Mouse (Mus musculus) layer of hippocampus, adult 11-12 months (tissue): Measurements from ENCODE around the gene Hist1h2bm.
"Not testable (repeated sequence)": the region's sequence is repeated elsewhere in the genome, so short reads cannot be mapped to it uniquely, and the experiment has no call there.

ENCODE experiments used
- DNase-seq: peaks from one replicate; pipeline ENCODE4 v3.0.0; 2022; ENCODE audit warnings: low spot score

The Hist1h2bm gene

DNA sequence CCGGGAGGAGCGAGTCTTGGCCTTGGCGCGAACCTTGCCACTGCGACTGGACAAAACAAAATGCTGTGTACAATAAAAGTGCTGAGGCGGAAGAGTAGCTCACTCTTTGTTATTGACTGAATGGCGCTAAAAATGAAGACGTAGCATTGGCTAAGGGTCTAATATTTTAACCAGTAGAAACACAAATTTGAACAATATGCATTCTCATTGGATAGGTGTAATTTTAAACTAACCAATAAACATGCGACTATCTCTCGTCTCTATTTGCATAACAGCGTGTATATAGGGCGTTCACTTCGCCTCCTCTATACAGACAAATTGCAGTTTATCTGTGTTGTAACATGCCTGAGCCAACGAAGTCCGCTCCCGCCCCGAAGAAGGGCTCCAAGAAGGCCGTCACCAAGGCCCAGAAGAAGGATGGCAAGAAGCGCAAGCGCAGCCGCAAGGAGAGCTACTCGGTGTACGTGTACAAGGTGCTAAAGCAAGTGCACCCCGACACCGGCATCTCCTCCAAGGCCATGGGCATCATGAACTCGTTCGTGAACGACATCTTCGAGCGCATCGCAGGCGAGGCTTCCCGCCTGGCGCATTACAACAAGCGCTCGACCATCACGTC lies at the start of gene Hist1h2bm:
Gene Hist1h2bm, plus strand, starts transcription at position 288 of the 616 bp plus-strand sequence.
- DNase-seq, result peak; percentile 70

DNA sequence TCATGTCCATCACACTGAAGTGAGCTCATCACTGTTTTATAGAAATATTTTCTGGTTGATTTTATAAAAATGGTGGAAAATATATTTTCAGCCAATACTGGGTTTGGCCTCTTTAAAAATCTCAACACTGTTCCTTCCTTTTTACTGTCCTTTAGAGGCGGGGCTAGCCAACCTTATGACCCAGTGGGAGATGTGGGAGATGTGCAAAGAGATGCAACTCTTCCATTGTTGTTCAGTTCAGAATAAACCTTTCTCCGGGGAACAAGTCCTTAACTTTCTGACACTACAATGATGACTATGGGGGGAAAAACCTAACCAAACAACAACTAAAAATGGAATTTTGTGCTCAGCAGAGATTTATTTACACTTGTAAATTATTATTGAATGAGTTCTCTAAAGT lies 44.5 kb upstream of the Hist1h2bm start, which contains the start of gene Olfr1360:
Gene Olfr1360, minus strand, starts transcription at position 101 of the 400 bp plus-strand sequence.
- no peak for DNase-seq

DNA sequence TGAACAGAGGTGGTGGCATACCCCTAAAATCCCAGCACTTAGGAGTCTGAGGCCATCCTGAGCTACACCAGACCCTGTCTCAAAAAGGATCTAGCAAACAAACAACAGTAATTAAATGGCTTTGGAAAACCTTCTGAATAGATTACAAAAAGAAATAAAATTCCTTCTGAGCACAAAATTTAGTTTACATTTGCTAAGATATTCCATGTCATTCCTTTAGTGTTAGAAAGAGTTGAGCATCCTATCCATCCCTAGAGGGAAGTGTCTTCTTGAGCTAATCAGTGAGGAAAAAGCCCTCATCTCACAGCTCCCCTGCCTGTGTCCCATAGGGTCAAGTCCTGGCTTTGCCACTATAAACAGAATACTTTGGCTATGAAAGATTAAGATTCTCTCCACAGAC lies 24.0 kb upstream of the Hist1h2bm start, which contains the start of gene Olfr1359:
Gene Olfr1359, plus strand, starts transcription at position 301 of the 400 bp plus-strand sequence.
- no peak for DNase-seq

DNA sequence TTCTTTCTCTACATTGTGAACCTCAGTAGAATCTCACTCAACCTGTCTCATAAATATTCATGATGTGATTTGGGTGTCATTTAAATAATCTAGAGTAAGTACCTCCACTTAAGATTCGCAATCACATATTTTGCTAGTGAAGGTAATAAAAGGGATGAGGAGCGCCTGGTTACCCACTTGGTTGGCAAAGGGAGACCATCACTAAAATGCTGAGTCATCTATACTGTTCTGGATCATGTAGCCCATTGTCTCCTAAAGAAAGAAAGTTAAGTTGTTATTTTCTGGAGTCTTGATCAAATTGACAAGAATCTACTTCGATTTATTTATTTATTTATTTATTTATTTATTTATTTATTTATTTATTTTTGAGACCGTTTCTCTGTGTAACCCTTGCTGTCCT lies 15.2 kb upstream of the Hist1h2bm start:
- DNase-seq, result no peak

DNA sequence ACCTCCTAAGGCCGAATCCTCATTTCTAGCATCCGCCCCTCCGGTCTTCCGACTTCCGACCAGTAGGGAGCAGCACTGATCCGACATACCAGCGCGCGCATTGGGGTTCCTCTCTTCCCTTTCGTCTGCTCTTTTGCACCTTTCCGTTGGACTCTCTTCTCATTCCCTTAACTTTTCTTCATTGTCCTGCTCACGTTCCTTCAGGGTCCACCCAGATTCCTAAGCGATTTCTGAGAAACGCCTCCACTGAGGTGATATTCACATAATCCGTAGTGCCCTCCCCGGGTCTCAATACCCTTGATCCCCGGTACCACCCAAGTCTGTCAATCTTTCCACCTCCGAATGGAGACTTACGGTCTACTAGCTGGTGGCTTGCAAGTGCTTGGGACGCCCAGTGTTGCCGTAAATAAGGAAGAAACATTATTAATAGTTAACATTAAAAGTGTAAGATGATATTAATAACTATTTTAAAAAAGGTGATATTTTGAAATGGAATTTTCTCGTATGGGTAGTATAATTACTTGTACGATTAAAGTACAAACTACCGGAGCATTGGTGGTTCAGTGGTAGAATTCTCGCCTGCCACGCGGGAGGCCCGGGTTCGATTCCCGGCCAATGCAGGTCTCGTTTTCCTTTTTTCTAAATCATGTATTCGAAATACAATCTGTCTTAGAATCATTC lies 11.7 kb upstream of the Hist1h2bm start:
- DNase-seq, result peak; percentile 91

DNA sequence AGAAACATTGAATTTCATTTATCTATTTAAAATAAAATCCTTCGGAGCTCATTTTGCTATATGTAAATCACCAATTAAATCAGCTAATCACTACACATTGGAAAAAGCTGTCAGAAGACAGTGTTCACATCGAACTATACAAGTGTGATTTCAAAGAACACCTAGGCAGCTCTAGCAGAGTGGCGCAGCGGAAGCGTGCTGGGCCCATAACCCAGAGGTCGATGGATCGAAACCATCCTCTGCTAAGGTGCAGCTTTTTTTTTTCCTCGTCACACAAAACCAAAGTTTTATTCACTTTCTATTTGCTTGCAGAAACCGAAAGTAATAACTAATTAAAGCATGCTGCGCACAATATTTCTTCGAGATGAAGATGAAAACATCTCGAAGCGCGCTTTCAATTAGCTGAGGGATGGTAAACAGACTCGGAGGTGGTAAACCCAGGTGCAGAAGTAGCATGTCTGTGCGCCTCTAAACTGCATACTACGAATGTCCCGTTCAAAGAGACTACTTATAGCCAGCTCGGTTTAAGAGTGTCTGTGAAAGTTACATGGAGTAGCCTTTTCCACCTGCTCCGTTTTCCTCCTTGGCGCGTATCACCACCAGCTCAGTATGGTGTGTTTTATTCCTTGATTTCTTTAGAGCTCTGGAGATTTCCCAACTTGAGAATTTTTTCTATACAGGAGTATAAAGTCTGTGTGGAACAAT lies 10.9 kb upstream of the Hist1h2bm start:
- DNase-seq, result peak; percentile 78

DNA sequence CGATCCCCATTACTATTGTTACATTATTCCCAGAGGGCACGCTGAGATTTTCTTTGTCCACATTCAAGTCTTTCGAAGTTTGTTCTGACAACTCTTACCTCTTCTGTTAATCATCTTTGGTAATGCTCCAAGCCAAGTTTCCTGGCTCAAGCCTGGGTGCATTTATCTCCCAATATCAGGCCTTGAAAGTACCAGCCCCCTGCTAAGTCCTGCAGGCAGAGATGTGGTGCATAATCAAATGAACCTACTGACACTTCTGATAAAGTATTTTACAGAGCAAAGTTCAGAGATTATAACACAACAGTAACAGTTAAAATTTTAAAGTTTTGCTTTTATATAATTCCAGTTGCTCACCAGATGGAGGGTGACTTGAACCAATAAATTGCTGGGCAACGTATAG lies 10.1 kb upstream of the Hist1h2bm start:
- DNase-seq, result no peak

DNA sequence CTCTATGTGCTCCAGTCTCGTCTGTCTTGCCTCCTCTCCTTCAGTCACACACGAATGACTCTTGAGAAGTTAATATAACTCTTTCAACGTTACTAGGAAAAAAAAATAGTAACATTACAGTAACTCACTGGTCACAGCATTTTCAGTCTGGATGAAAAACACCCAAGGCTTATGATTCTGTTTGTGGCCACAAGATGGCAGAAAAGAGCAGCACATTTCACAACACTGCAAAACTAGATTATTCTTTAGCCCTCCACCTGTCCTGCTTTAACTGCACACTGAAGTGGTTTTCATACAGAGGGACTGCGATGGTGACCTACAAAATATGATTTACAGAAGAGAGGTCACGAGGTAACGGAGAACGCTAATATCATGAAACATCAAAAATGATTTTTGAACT lies 7.1 kb upstream of the Hist1h2bm start:
- peak; percentile 69 for DNase-seq

DNA sequence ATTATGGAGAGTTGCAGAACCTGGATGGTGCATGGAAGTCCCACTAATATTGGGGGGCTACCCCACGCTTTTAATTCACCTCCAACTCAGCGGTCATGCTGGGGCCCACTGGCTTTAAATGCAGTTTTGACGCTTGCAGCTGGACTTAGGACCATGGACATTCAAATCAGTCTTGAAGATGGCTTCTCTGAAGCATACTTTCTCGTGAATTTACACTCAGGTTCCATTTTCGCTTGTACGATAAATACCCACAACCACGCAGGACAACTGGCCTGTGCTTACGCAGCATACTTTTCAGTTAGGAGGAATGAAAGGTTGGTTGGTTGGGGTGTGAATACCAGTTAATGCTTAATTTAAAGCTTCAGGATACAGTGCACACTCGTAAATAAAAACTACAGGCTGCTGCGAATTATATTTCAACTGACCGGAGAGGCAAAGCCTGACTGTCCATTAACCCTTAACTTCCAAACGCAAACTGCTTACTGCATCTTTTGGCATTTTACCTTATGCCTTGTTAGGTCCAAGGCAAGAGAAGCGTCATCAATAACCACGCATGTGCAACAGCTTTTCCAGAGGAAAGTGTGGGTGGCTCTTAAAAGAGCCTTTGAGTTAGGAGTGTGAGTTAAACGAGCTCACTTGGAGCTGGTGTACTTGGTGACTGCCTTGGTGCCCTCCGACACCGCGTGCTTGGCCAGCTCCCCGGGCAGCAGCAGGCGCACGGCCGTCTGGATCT lies 6.5 kb upstream of the Hist1h2bm start:
- no peak for DNase-seq

DNA sequence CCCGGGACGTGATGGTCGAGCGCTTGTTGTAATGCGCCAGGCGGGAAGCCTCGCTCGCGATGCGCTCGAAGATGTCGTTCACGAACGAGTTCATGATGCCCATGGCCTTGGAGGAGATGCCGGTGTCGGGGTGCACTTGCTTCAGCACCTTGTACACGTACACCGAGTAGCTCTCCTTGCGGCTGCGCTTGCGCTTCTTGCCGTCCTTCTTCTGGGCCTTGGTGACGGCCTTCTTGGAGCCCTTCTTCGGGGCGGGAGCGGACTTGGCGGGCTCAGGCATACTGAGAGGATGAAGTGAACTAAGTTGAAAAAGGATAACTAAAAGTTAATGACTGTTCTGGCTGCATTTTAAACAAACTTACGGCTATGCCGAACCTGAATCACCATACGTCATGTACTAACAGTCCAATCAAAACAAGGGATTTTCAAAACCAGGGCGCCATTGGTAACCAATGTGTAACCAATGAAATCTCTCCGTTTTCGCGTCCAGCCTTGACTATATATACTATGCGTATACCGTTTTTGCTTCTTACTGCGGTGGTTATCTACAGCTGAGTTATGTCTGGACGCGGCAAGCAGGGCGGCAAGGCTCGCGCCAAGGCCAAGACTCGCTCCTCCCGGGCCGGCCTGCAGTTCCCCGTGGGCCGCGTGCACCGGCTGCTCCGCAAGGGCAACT lies 5.8 kb upstream of the Hist1h2bm start, which contains the start of the genes Hist1h2bl and Hist1h2ai:
Gene Hist1h2bl, minus strand, starts transcription at position 280 of the 676 bp plus-strand sequence.
Gene Hist1h2ai, plus strand, starts transcription at position 559 of the 676 bp plus-strand sequence.
- peak; percentile 91 for DNase-seq

DNA sequence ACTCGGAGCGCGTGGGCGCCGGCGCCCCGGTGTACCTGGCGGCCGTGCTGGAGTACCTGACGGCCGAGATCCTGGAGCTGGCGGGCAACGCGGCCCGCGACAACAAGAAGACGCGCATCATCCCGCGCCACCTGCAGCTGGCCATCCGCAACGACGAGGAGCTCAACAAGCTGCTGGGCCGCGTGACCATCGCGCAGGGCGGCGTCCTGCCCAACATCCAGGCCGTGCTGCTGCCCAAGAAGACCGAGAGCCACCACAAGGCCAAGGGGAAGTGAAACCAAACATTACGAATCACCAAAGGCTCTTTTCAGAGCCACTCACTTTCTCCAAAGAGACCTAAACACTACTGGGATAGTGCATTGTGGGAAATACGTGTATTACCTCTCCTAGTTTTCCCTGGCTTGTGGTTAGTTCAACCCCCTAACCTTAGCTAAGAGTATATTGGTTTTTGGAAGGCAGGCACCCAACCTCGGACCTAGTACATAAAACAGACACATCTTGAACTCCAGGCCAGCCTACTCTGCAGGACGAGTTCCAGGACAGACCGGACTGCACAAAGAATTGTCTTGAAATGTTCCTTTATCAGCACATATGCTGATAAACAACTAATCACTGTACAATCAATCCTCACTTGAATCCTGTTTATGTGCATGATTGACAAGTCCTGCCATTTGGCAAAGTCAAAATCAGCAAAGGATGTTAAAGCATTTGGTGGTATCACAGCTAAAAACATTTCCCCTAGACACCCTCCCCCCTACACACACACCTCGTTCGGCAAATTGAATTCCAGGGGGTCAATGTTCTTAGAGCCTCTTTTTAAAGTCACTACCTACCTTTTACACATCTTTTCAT lies 5.1 kb upstream of the Hist1h2bm start:
- DNase-seq, result peak; percentile 16

DNA sequence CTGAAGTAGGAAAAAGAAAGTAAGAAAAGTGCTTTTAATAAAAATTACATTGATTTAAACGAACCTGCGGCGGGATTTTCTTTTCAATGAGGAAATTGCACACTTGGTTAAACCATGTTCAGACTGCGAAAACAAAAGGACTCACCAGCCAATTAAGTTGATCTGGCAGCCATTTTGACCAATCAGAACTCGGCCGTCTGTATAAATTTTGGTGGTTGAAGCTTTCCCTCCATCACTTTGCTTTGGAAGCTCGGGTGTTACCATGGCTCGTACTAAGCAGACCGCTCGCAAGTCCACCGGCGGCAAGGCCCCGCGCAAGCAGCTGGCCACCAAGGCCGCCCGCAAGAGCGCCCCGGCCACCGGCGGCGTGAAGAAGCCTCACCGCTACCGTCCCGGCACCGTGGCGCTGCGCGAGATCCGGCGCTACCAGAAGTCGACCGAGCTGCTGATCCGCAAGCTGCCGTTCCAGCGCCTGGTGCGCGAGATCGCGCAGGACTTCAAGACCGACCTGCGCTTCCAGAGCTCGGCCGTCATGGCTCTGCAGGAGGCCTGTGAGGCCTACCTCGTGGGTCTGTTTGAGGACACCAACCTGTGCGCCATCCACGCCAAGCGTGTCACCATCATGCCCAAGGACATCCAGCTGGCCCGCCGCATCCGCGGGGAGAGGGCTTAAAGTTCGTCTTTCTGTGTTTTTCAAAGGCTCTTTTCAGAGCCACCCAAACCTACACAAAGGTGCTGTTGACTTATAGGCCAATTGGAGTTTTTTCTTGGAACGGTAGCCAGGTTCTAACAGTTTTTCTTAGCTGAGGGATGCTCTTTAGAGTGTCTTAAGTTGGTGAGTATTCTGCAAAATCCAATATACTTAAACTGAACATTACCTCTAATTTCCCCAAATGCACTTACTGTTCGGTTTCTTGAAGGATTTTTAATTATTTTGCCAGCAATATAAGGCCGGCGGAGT lies 4.2 kb upstream of the Hist1h2bm start, which contains the start of gene Hist1h3h:
Gene Hist1h3h, plus strand, starts transcription at position 263 of the 961 bp plus-strand sequence.
- peak; percentile 91 for DNase-seq

DNA sequence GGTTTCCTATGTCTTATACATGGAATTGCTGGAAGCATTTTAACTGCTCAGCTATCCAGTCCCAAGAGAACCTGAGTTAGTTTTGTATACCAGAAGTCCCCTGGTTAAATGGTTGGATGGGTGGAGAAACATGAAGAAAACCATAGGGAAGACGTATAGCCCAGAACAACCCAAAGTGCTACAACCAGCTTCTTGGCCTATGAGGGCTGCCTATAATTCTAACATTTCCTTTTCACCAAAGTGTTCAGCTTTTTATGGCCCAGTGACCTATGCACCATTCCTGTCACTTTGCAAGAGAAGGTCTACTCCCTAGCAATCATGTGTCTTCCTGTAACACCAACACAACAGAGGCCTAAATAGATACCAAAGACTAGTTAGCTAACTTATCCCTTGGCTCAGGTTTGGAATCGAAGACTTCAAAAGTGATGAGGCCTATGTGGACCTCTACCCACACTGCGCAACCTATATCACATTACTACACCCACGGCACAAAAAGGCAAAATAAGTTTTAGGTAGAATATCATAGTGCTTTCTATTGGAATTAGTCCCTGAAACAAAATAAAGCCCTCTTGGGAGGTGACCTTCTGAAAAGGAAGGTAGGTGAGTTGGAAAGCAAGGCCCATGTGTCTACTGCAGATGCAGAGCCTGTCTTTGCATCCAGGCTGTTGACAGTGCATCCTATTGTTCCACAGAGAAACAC lies 3.3 kb upstream of the Hist1h2bm start:
- DNase-seq, result no peak

DNA sequence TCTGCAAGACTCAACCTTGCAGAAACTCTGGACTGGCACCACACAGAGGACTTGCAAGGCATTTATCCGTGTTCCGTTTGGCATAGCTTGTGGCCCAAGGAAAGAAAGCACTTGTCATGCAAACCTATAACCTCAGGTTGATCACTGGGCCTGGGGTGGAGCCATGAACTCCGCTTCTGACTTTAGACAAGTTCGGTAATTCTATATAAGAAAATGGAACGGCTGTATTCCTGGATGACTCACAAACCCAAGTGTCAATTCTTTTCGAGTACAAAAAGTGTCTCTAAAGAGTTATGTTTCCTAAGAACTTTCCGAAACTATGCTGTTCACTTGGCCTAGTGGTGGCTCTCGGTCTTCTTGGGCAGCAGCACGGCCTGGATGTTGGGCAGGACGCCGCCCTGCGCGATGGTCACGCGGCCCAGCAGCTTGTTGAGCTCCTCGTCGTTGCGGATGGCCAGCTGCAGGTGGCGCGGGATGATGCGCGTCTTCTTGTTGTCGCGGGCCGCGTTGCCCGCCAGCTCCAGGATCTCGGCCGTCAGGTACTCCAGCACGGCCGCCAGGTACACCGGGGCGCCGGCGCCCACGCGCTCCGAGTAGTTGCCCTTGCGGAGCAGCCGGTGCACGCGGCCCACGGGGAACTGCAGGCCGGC lies 612 bp upstream of the Hist1h2bm start:
- DNase-seq, result not testable (repeated sequence)

DNA sequence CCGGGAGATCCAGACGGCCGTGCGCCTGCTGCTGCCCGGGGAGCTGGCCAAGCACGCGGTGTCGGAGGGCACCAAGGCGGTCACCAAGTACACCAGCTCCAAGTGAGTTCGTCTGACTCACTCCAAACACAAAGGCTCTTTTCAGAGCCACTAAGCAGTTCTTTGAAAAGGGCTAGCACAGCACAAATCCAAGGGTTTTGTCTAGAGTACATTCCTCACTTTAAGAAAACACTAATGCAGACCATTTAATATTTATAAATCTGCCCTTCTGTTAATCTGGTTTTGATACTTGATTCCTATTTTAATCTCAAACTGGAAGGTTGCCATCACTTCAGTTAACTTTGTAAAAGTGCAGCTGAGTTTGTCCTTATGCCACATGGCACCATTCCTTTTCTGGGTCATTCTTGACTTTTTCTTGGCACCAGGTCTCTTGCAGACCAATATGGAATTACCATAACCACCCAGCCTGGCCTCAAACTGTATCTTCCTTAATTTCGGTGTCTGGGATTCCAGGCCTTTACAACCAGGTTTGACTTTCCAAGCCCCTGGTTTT lies 605 bp downstream of the Hist1h2bm start:
- no peak for DNase-seq

DNA sequence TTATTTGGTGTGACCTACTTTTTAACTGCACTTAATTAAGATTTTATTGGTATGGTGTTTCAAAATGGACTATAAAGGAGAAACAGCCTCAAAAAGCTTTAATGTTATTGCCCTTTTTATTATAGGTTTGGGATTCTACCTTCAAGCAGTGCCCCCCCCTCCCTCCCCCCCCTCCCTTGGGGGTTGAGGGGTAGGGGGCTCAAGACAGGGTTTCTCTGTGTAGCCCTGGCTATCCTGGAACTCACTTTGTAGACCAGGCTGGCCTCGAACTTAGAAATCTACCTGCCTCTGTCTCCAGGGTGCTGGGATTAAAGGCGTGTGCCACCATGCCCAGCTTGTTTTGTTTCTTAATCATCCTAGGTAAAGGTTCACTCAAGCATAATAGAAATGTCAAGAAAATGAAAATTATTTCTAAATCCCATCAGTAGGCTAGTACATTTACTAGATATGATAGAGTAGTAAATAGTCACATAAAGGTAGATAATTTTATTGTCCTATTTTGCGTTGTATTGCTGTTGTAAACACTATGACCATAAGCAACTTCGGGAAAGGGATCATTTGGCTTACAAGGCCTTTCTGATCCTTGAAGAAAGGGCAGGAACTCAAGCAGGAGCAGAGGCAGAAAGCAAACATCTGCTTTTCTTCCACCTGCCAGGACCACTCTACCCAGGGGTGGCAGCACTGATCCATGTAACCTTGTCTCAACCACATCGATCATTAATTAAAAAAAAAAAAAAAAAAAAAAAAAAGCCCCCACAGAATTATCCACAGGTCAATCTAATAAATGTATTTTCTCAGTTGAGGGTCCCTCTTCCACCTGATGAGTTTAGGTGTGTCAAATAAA lies 1.4 kb downstream of the Hist1h2bm start:
- DNase-seq, result no peak
